Mouse (Mus musculus) MEL (cell line): ENCODE data around the gene Sox5.

Source experiments
- CTCF ChIP-seq, 3 experiments: IDR thresholded peaks in 2 of 3; conservative IDR thresholded peaks in 1 of 3; 2 replicates each; pipeline ENCODE4 v1.5.1; 2011 to 2012; ENCODE audit warnings: low read length in 3 of 3, low read depth in 2 of 3, mild to moderate bottlenecking in 2 of 3, improper control_type of control experiment in 1 of 3, inconsistent platforms in 1 of 3, mixed read lengths in 1 of 3, moderate library complexity in 1 of 3; ENCODE audit not compliant: control insufficient read depth in 1 of 3, insufficient read depth in 1 of 3, poor library complexity in 1 of 3, severe bottlenecking in 1 of 3
- ELF1 ChIP-seq: IDR thresholded peaks from 2 replicates; pipeline ENCODE4 v1.6.1; 2014; ENCODE audit warnings: low read depth, mild to moderate bottlenecking, inconsistent platforms, low read length, improper control_type of control experiment, moderate library complexity
- EP300 ChIP-seq, 2 experiments: IDR thresholded peaks; 2 replicates each; pipeline ENCODE4 v1.6.1; 2011; ENCODE audit warnings: improper control_type of control experiment in 2 of 2, low read length in 2 of 2, low read depth in 1 of 2, mild to moderate bottlenecking in 1 of 2
- MAX ChIP-seq: IDR thresholded peaks from 2 replicates; pipeline ENCODE4 v1.6.1; 2011; ENCODE audit warnings: low read length, improper control_type of control experiment
- NELFE ChIP-seq: IDR thresholded peaks from 2 replicates; pipeline ENCODE4 v1.6.1; 2011; ENCODE audit warnings: low read depth, low read length, improper control_type of control experiment
- POLR2A ChIP-seq, 2 experiments: IDR thresholded peaks; 2 replicates each; pipeline ENCODE4 v1.6.1; 2011 to 2012; ENCODE audit warnings: low read length in 2 of 2, mild to moderate bottlenecking in 2 of 2, control low read depth in 1 of 2, improper control_type of control experiment in 1 of 2, low read depth in 1 of 2, moderate library complexity in 1 of 2; ENCODE audit not compliant: control insufficient read depth in 1 of 2, insufficient read depth in 1 of 2, poor library complexity in 1 of 2
- POLR2AphosphoS2 ChIP-seq: IDR thresholded peaks from 2 replicates; pipeline ENCODE4 v1.6.1; 2011; ENCODE audit warnings: low read length, improper control_type of control experiment
- POLR2AphosphoS5 ChIP-seq: IDR thresholded peaks from 2 replicates; pipeline ENCODE4 v1.6.1; 2012; ENCODE audit warnings: low read depth, borderline replicate concordance, mild to moderate bottlenecking, inconsistent platforms, low read length, moderate library complexity, mixed read lengths
- USF2 ChIP-seq, 2 experiments: IDR thresholded peaks; 2 replicates each; pipeline ENCODE4 v1.6.1; 2011 to 2012; ENCODE audit warnings: improper control_type of control experiment in 2 of 2, low read length in 2 of 2, borderline replicate concordance in 1 of 2, inconsistent platforms in 1 of 2, low read depth in 1 of 2, mild to moderate bottlenecking in 1 of 2; ENCODE audit not compliant: insufficient read depth in 1 of 2
- ZC3H11A ChIP-seq: IDR thresholded peaks from 2 replicates; pipeline ENCODE4 v1.6.1; 2012; ENCODE audit warnings: low read depth, mild to moderate bottlenecking, inconsistent platforms, low read length, improper control_type of control experiment

- TF ChIP-seq NELFE (no peak), CTCF (IDR thresholded peaks at IDR 0.05 in 2 of 3, conservative IDR thresholded peaks at IDR 0.05 in 1 of 3; ENCODE audit: control insufficient read depth in 1 of 3, insufficient read depth in 1 of 3, low read depth in 2 of 3, low read length in 3 of 3, poor library complexity in 1 of 3, severe bottlenecking in 1 of 3) (no peak), POLR2A (IDR thresholded peaks at IDR 0.05; ENCODE audit: control insufficient read depth in 1 of 2, insufficient read depth in 1 of 2, low read depth in 1 of 2, low read length in 2 of 2, poor library complexity in 1 of 2) (no peak), MAX (no peak), POLR2AphosphoS2 (no peak), ZC3H11A (no peak), USF2 (IDR thresholded peaks at IDR 0.05; ENCODE audit: borderline replicate concordance in 1 of 2, insufficient read depth in 1 of 2, low read depth in 1 of 2, low read length in 2 of 2) (no peak), POLR2AphosphoS5 (no peak), EP300 (IDR thresholded peaks at IDR 0.05; ENCODE audit: low read depth in 1 of 2, low read length in 2 of 2) (no peak), ELF1 (no peak)
These were observed 462.1 kb downstream of the Sox5 start for GRCm38 (mm10) chr6:144319717-144320116.
